In genomic region chr2:18855246-18855645, GRCm38 (mm10) we compare ENCODE assay signal across 22 mouse cellular contexts.
A peak's percentile ranks its signal among the peaks of the same experiment; 100 is the strongest.
DNase-seq lines count a peak whose midpoint lies in the region; ATAC-seq and TF ChIP-seq lines count a peak whose summit lies in the region.
"Had no signal": no experiment of that assay in that cellular context is flagged by ENCODE, and none has a peak within 500 bp of the region (broad histone marks: within the 10 kb centered on the region; RNA-seq: fewer than 3 reads in every experiment).

No protein-coding gene starts in this region.

- H3K4me2 ChIP-seq in hindbrain, embryonic 16.5 days (ENCODE audit: low read length): no peak overlapping the region
- no peak overlapping the region for H3K4me2 ChIP-seq in hindbrain, embryonic 11.5 days (replicated peaks; ENCODE audit: low read depth, low read length)
- H3K4me2 ChIP-seq in kidney, embryonic 16.5 days (replicated peaks; ENCODE audit: low read depth, low read length): no peak overlapping the region
- H3K4me2 ChIP-seq: embryonic facial prominence, embryonic 13.5 days; embryonic facial prominence, embryonic 15.5 days; forebrain, embryonic 12.5 days had no signal

- no peak for DNase-seq in hindbrain, embryonic 11.5 days (ENCODE audit: low spot score)
- DNase-seq in kidney, postnatal 25 days: no peak
- peak; percentile 14 for DNase-seq in retina, postnatal 1 day
- no peak for DNase-seq in retina, embryonic 14.5 days (ENCODE audit: low spot score)
- DNase-seq in cerebellum, adult 2 months: no peak
- DNase-seq: adrenal gland, adult 2 months; adrenal gland, postnatal 10 days; adrenal gland, postnatal 25 days; cerebellum, adult 11 months; cerebellum, adult 18-20 months; cerebellum, adult 9-10 months; cerebellum, postnatal 10 days; cerebellum, postnatal 25 days had no signal

- H3K27ac ChIP-seq in hindbrain, embryonic 16.5 days (ENCODE audit: low read depth, low read length): no peak overlapping the region
- H3K27ac ChIP-seq in hindbrain, embryonic 11.5 days (ENCODE audit: low read depth, low read length): no peak overlapping the region
- no peak overlapping the region for H3K27ac ChIP-seq in kidney, embryonic 16.5 days (ENCODE audit: low read length)
- no peak overlapping the region for H3K27ac ChIP-seq in cerebellum, adult 2 months (ENCODE audit: insufficient read depth, low read length)
- H3K27ac ChIP-seq: embryonic facial prominence, embryonic 13.5 days; embryonic facial prominence, embryonic 15.5 days; forebrain, embryonic 10.5 days; forebrain, embryonic 12.5 days had no signal

- 0 out of 2 replicates have a peak, but pooled peaks have one; percentile 3 for ATAC-seq in hindbrain, embryonic 16.5 days
- no peak for ATAC-seq in hindbrain, embryonic 11.5 days (ENCODE audit: low FRiP score)
- 0 out of 2 replicates have a peak, but pooled peaks have one; percentile 15 for ATAC-seq in kidney, embryonic 16.5 days (ENCODE audit: low FRiP score, low TSS enrichment)
- ATAC-seq: forebrain, embryonic 14.5 days; forebrain, embryonic 16.5 days had no signal

- TF ChIP-seq CTCF in cerebellum, adult 2 months (IDR thresholded peaks at IDR 0.05; ENCODE audit: borderline replicate concordance, insufficient read depth, low read depth, low read length): no peak

- H3K4me1 ChIP-seq in hindbrain, embryonic 16.5 days (ENCODE audit: control insufficient read depth, insufficient read depth, low read depth, low read length): no peaks in the 10 kb centered on the region
- no peaks in the 10 kb centered on the region for H3K4me1 ChIP-seq in hindbrain, embryonic 11.5 days (replicated peaks; ENCODE audit: control insufficient read depth, insufficient read depth, low read length)
- 0 out of 2 replicates have a peak, but pooled peaks cover 3% of the 10 kb centered on the region for H3K4me1 ChIP-seq in kidney, embryonic 16.5 days (ENCODE audit: insufficient read depth, low read length)
- no peaks in the 10 kb centered on the region; the same call in 1 of the 2 replicates for H3K4me1 ChIP-seq in cerebellum, adult 2 months (ENCODE audit: control insufficient read depth, insufficient read depth, low read length)
- H3K4me1 ChIP-seq: embryonic facial prominence, embryonic 15.5 days had no signal

- H3K9me3 ChIP-seq in hindbrain, embryonic 16.5 days (ENCODE audit: control insufficient read depth, low read length): no peaks in the 10 kb centered on the region
- no peaks in the 10 kb centered on the region for H3K9me3 ChIP-seq in hindbrain, embryonic 11.5 days (ENCODE audit: control insufficient read depth, low read length)
- H3K9me3 ChIP-seq in kidney, embryonic 16.5 days (ENCODE audit: low read length): no peaks in the 10 kb centered on the region
- H3K9me3 ChIP-seq: embryonic facial prominence, embryonic 13.5 days; embryonic facial prominence, embryonic 15.5 days; forebrain, embryonic 10.5 days; forebrain, embryonic 12.5 days had no signal

- H3K9ac ChIP-seq in hindbrain, embryonic 16.5 days (ENCODE audit: low read depth, low read length): no peak overlapping the region
- no peak overlapping the region for H3K9ac ChIP-seq in hindbrain, embryonic 11.5 days (ENCODE audit: low read depth, low read length)
- no peak overlapping the region for H3K9ac ChIP-seq in kidney, embryonic 16.5 days (replicated peaks; ENCODE audit: low read length)
- H3K9ac ChIP-seq: embryonic facial prominence, embryonic 13.5 days; embryonic facial prominence, embryonic 15.5 days; forebrain, embryonic 12.5 days had no signal

- H3K27me3 ChIP-seq in hindbrain, embryonic 16.5 days (replicated peaks; ENCODE audit: control insufficient read depth, insufficient read depth, low read length): no peaks in the 10 kb centered on the region
- H3K27me3 ChIP-seq in hindbrain, embryonic 11.5 days (ENCODE audit: control insufficient read depth, insufficient read depth, low read length): no peaks in the 10 kb centered on the region
- no peaks in the 10 kb centered on the region for H3K27me3 ChIP-seq in kidney, embryonic 16.5 days (ENCODE audit: insufficient read depth, low read length)
- H3K27me3 ChIP-seq in cerebellum, adult 2 months (ENCODE audit: control insufficient read depth, insufficient read depth, low read length): no peaks in the 10 kb centered on the region; the same call in 1 of the 2 replicates

- no peaks in the 10 kb centered on the region for H3K36me3 ChIP-seq in hindbrain, embryonic 16.5 days (ENCODE audit: control insufficient read depth, insufficient read depth, low read length)
- H3K36me3 ChIP-seq in hindbrain, embryonic 11.5 days (ENCODE audit: control insufficient read depth, insufficient read depth, low read length): no peaks in the 10 kb centered on the region
- H3K36me3 ChIP-seq in kidney, embryonic 16.5 days (ENCODE audit: insufficient read depth, low read length): 0 out of 2 replicates have a peak, but pooled peaks cover 4% of the 10 kb centered on the region
- H3K36me3 ChIP-seq: embryonic facial prominence, embryonic 13.5 days; embryonic facial prominence, embryonic 15.5 days; forebrain, embryonic 12.5 days had no signal

- TF ChIP-seq POLR2A in cerebellum, adult 2 months (IDR thresholded peaks at IDR 0.05; ENCODE audit: borderline replicate concordance, insufficient read depth, low read length): no peak

- no peak overlapping the region for H3K4me3 ChIP-seq in hindbrain, embryonic 16.5 days (ENCODE audit: low read length)
- H3K4me3 ChIP-seq in hindbrain, embryonic 11.5 days (ENCODE audit: low read depth, low read length): no peak overlapping the region
- H3K4me3 ChIP-seq in kidney, embryonic 16.5 days (ENCODE audit: low read length): no peak overlapping the region
- H3K4me3 ChIP-seq in cerebellum, adult 2 months (replicated peaks; ENCODE audit: insufficient read depth, low read depth, low read length): no peak overlapping the region
- H3K4me3 ChIP-seq: embryonic facial prominence, embryonic 13.5 days; embryonic facial prominence, embryonic 15.5 days; erythroblast, embryonic 14.5 days; forebrain, embryonic 10.5 days; forebrain, embryonic 12.5 days had no signal

- WGBS in hindbrain, embryonic 16.5 days: 85% methylated on average over 8 of the region's 8 CpGs
- WGBS in hindbrain, embryonic 11.5 days: 79% methylated on average over 8 of the region's 8 CpGs
- 63% methylated on average over 8 of the region's 8 CpGs for WGBS in kidney, embryonic 16.5 days
- 84% methylated on average over 8 of the region's 8 CpGs for WGBS in cerebellum, adult 2 months
